Mouse (Mus musculus) layer of hippocampus, adult 18-20 months (tissue): ENCODE measurements around the gene Gata2. TPM values are rescaled to one million over a fixed set of nuclear protein-coding genes. Genes with fewer than 3 reads are reported as not detected.

Experiments
- DNase-seq, 2 experiments: peaks; one replicate each; pipeline ENCODE4 v3.0.0; 2022; ENCODE audit warnings: low spot score in 2 of 2
- total RNA-seq, 2 experiments: library from RNA; stranded (reverse); gene quantifications; 2 replicates each; pipeline ENCODE4 v1.2.3; 2021

Gene Gata2
- total RNA-seq, 2 experiments from 2014 or later = 5.0 to 5.9 TPM

DNA sequence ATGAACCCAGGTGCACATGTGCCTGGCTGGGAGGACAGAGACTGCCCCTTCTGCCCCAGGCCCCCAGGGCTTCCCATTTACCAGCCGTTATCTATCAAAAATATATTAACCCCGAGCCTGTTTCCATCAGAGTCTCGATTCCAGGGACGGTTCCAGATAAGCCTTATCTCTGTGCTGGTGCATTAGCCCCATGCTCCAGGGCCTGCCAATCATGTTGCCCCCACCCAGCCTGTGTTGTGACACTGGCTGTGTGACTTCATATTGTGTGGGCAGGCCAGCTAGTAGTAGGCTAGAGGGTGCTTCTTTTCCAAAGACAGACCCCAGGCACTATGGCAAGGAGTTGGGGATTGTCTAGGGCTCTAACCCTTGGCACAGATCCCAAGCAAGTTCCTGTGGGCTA is 61.7 kb downstream of the Gata2 start:
- no peak for DNase-seq

Other genes with a start within 250 kb of the Gata2 start
- 10 to 100 TPM; 68.5 to 69.6 TPM for gene H1fx, start 212.3 kb upstream of the Gata2 start, total RNA-seq
- gene Rab7, start 148.6 kb upstream of the Gata2 start, total RNA-seq = 100 to 1,000 TPM; 322 to 329 TPM
- 100 to 1,000 TPM; 169 to 184 TPM for gene Rpn1, start 109.4 kb upstream of the Gata2 start, total RNA-seq
- not detected for gene Dnajb8, start 28.4 kb downstream of the Gata2 start, total RNA-seq